In genomic region chr4:154674541-154674940, GRCm38 (mm10) we compare ENCODE assay signal across 9 mouse cellular contexts. TPM values are rescaled to one million over a fixed set of nuclear protein-coding genes. Genes with fewer than 3 reads are reported as not detected.
DNase-seq lines count a peak whose midpoint lies in the region; ATAC-seq lines count a peak whose summit lies in the region.
"Had no signal": no experiment of that assay in that cellular context is flagged by ENCODE, and none has a peak within 500 bp of the region (broad histone marks: within the 10 kb centered on the region; RNA-seq: fewer than 3 reads in every experiment).

No protein-coding gene starts in this region.

- no peak overlapping the region for H3K27ac ChIP-seq in heart, embryonic 11.5 days (ENCODE audit: low read depth, low read length)

- DNase-seq in urinary bladder, adult 18-20 months (ENCODE audit: low spot score in 2 of 2): peak; percentile 9 to 53
- DNase-seq in urinary bladder, postnatal 10 days (ENCODE audit: low spot score): no peak
- DNase-seq in embryo, embryonic 11 days: peak; percentile 90
- DNase-seq in kidney, postnatal 4 days: peak; percentile 82
- DNase-seq in lung, postnatal 14 days: peak; percentile 73
- peak; percentile 45 to 66 for DNase-seq in right cerebral cortex, adult 2 months (ENCODE audit: low spot score in 2 of 2)

- ATAC-seq in heart, embryonic 11.5 days (replicated peaks; ENCODE audit: insufficient number of reproducible peaks, low FRiP score, low TSS enrichment): no peak
- ATAC-seq in inflammation-experienced regulatory T-cells, adult 6 months: no peak

- H3K4me1 ChIP-seq in heart, embryonic 11.5 days (ENCODE audit: control insufficient read depth, insufficient read depth, low read length): no peaks in the 10 kb centered on the region

- H3K9me3 ChIP-seq in heart, embryonic 11.5 days (replicated peaks; ENCODE audit: control insufficient read depth, low read length): no peaks in the 10 kb centered on the region

- peaks cover 15% of the 10 kb centered on the region for H3K27me3 ChIP-seq in heart, embryonic 11.5 days (ENCODE audit: control insufficient read depth, insufficient read depth, low read length)

- no peak overlapping the region for H3K4me3 ChIP-seq in heart, embryonic 11.5 days (ENCODE audit: low read depth, low read length)

- no peaks in the 10 kb centered on the region for H3K36me3 ChIP-seq in heart, embryonic 11.5 days (ENCODE audit: control insufficient read depth, insufficient read depth, low read length)

- 3% methylated on average over 12 of the region's 12 CpGs for WGBS in heart, embryonic 11.5 days (ENCODE audit: insufficient replicate concordance)

- peak overlapping the region; percentile 40 for H3K4me2 ChIP-seq in heart, embryonic 11.5 days

- no peak overlapping the region for H3K9ac ChIP-seq in heart, embryonic 11.5 days (ENCODE audit: low read depth, low read length)

RNA-seq across cellular contexts. Expression of gene Actrt2, which starts 6.9 kb away (rescaled TPM):
- not detected in 2 replicates for polyA plus RNA-seq in heart, embryonic 11.5 days (2014; fragmentation: Nextera tagmentation; extraction: Ambion mirVana)
- not detected for polyA plus RNA-seq in inflammation-experienced regulatory T-cells, adult 6 months (2017; shearing (Covaris generic))
- polyA plus RNA-seq: frontal cortex, adult 2 months had no signal

RNA-seq across cellular contexts. Expression of gene Prdm16, which starts 37.9 kb away (rescaled TPM):
- polyA plus RNA-seq in heart, embryonic 11.5 days (2014; fragmentation: Nextera tagmentation; extraction: Ambion mirVana): 14.2 and 14.8 TPM in 2 replicates
- 1 to 10 TPM in 1 of 3 experiments, under 1 TPM in 2; 0.58 to 5.2 (median 0.91) TPM for polyA plus RNA-seq in inflammation-experienced regulatory T-cells, adult 6 months (2017; shearing (Covaris generic))
